Mouse (Mus musculus): Measurements from ENCODE around the gene Eif4e2. TPM values are rescaled to one million over a fixed set of nuclear protein-coding genes. Genes with fewer than 3 reads are reported as not detected.
A peak's percentile ranks its signal among the peaks of the same experiment; 100 is the strongest.

The Eif4e2 gene
- total and polyA plus RNA-seq, 2 experiments, result 23.8 to 39.3 TPM

DNA sequence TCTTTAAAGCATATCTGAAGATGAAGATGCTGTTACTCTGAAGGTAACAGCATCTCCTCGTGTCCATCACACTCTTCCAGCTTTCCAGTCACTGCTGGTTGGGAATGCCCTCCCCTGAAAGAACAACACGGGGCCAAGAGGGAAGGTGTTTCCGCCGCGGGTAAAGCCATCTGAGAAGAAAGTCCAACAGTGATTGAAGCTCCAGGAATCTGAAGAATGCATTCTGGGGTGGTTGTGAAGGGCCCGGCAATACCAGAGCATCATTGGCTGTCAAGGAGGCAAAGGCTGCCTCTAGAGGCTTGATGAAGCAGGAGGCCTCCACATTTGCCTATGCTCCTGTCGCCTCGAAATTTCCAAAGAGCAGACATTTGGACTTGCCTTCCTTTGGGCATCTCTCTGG lies 25.3 kb downstream of the Eif4e2 start:
- TF ChIP-seq POLR2A (IDR thresholded peaks at IDR 0.05; ENCODE audit: extremely low read depth, insufficient read depth, low read length) (no peak), CTCF (IDR thresholded peaks at IDR 0.05; ENCODE audit: low read depth, low read length) (no peak)
- 81% methylated on average over 8 of the region's 8 CpGs for whole genome bisulfite sequencing
- Histone ChIP-seq H3K27ac (replicated peaks; ENCODE audit: insufficient read depth, low read depth, low read length) (no peak overlapping the region), H3K36me3 (ENCODE audit: control insufficient read depth, insufficient read depth, low read length) (peaks cover 21% of the 10 kb centered on the region; the same call in 1 of the 2 replicates), H3K4me1 (ENCODE audit: control insufficient read depth, insufficient read depth, low read length) (no peaks in the 10 kb centered on the region), H3K4me3 (ENCODE audit: insufficient read depth, low read depth, low read length) (no peak overlapping the region), H3K79me2 (ENCODE audit: control insufficient read depth, insufficient read depth, low read length) (no peaks in the 10 kb centered on the region), H3K27me3 (ENCODE audit: control insufficient read depth, insufficient read depth, low read length) (no peaks in the 10 kb centered on the region), H3K9ac (ENCODE audit: low read depth, low read length) (no peak overlapping the region)
- DNase-seq (ENCODE audit: extremely low read depth, low read depth, low spot score), result no peak

DNA sequence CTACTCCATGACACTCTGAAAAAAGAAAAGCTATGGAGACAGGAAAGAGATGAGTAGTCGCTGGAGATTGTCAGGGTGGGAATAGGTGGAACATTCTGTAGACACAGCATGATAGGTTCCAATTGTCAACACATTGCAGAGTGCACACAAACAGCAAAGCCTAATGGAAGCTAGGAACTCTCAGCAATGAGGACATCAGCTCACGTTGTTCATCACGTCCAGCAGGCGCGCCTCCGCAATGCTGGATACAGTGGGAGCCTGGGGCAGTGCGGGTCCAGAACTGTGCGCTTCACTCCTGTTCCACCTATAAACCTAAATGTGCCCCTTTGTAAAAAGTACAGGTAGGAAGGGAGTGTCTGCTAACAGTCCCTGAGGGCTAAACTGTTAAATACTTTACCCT lies 29.3 kb downstream of the Eif4e2 start:
- no peaks in the 10 kb centered on the region for H3K4me1 ChIP-seq (ENCODE audit: control insufficient read depth, insufficient read depth, low read length)
- WGBS, result 90% methylated on average over 8 of the region's 8 CpGs
- H3K4me3 ChIP-seq (ENCODE audit: insufficient read depth, low read depth, low read length), result no peak overlapping the region
- no peak overlapping the region for H3K27ac ChIP-seq (replicated peaks; ENCODE audit: insufficient read depth, low read depth, low read length)
- H3K79me2 ChIP-seq (ENCODE audit: control insufficient read depth, insufficient read depth, low read length), result no peaks in the 10 kb centered on the region
- no peaks in the 10 kb centered on the region for H3K27me3 ChIP-seq (ENCODE audit: control insufficient read depth, insufficient read depth, low read length)
- no peak overlapping the region for H3K9ac ChIP-seq (ENCODE audit: low read depth, low read length)
- peaks cover 3% of the 10 kb centered on the region; the same call in 1 of the 2 replicates for H3K36me3 ChIP-seq (ENCODE audit: control insufficient read depth, insufficient read depth, low read length)
- DNase-seq (ENCODE audit: extremely low read depth, low read depth, low spot score), result no peak
- no peak for TF ChIP-seq CTCF (IDR thresholded peaks at IDR 0.05; ENCODE audit: low read depth, low read length)
- TF ChIP-seq POLR2A (IDR thresholded peaks at IDR 0.05; ENCODE audit: extremely low read depth, insufficient read depth, low read length), result no peak

DNA sequence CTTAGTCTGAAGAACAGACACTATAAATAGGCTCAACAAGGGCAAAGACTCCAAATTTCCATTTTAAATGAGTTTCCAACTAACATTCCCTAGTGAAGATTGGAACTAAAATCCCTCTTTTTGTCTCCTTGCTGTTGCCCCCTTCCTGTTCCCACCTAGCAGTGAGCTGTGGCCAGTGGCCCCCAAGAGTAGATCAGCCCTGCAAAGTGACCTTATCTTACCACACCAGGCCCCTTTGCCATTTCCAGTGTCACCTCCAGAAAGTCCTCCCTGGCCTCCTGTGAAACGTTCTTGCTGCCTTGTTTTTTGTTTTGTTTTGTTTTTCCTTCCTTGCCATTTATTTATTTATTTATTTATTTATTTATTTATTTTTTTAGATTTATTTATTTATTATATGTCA lies 31.7 kb downstream of the Eif4e2 start:
- H3K9ac ChIP-seq (ENCODE audit: low read depth, low read length), result no peak overlapping the region
- no peak for TF ChIP-seq POLR2A (IDR thresholded peaks at IDR 0.05; ENCODE audit: extremely low read depth, insufficient read depth, low read length)
- TF ChIP-seq CTCF (IDR thresholded peaks at IDR 0.05; ENCODE audit: low read depth, low read length), result no peak
- 35% methylated on average over 1 of the region's 1 CpGs for WGBS
- no peaks in the 10 kb centered on the region for H3K36me3 ChIP-seq (ENCODE audit: control insufficient read depth, insufficient read depth, low read length)
- H3K27me3 ChIP-seq (ENCODE audit: control insufficient read depth, insufficient read depth, low read length), result no peaks in the 10 kb centered on the region
- no peak overlapping the region for H3K27ac ChIP-seq (replicated peaks; ENCODE audit: insufficient read depth, low read depth, low read length)
- DNase-seq (ENCODE audit: extremely low read depth, low read depth, low spot score), result no peak
- no peak overlapping the region for H3K4me3 ChIP-seq (ENCODE audit: insufficient read depth, low read depth, low read length)
- no peaks in the 10 kb centered on the region for H3K79me2 ChIP-seq (ENCODE audit: control insufficient read depth, insufficient read depth, low read length)
- no peaks in the 10 kb centered on the region for H3K4me1 ChIP-seq (ENCODE audit: control insufficient read depth, insufficient read depth, low read length)

DNA sequence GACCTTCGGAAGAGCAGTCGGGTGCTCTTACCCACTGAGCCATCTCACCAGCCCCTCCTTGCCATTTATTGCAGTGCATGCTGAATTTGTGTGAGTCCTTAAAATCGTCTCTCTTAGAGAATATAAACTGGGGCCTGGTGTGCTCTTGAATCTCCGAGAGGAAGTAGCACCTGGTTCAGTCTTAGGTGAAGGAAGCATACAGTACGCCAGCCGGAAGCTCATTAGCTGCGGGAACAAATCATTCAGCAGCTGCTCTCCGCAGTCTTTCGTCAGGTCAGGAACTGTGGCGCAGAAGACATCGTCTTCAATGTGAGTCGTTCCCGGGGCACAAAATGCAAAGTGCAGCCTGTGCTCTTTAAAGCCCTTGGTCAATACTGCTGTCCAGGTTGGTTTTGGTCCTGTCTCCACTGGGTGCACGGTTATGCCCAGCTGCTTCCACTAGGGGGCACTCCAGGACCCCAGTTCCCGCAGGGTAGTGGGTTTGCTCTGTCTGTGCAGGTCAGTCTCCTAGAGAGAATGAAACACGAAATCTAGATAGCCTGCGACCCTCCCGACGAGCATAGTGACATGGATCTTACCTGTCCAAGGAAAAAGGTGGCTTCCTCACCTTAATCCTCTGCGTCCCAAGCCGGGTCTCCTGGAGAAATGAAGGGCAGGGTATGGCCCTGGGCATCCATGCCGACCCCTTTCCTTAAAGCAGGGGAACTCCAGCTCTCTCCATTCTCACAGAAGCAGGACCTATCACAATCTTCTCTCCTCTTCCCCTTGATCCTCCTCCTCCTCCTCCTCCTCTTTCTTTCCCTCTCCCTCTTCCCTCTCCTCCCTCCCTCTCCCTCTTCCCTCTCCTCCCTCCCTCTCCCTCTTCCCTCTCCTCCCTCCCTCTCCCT lies 32.5 kb downstream of the Eif4e2 start:
- H3K9ac ChIP-seq (ENCODE audit: low read depth, low read length), result no peak overlapping the region
- WGBS, result 28% methylated on average over 22 of the region's 22 CpGs
- TF ChIP-seq CTCF (IDR thresholded peaks at IDR 0.05; ENCODE audit: low read depth, low read length), result peak; percentile 97
- TF ChIP-seq POLR2A (IDR thresholded peaks at IDR 0.05; ENCODE audit: extremely low read depth, insufficient read depth, low read length), result no peak
- no peaks in the 10 kb centered on the region for H3K79me2 ChIP-seq (ENCODE audit: control insufficient read depth, insufficient read depth, low read length)
- DNase-seq (ENCODE audit: extremely low read depth, low read depth, low spot score), result peak; percentile 33
- no peaks in the 10 kb centered on the region for H3K4me1 ChIP-seq (ENCODE audit: control insufficient read depth, insufficient read depth, low read length)
- H3K4me3 ChIP-seq (ENCODE audit: insufficient read depth, low read depth, low read length), result no peak overlapping the region
- no peak overlapping the region for H3K27ac ChIP-seq (replicated peaks; ENCODE audit: insufficient read depth, low read depth, low read length)
- no peaks in the 10 kb centered on the region for H3K27me3 ChIP-seq (ENCODE audit: control insufficient read depth, insufficient read depth, low read length)
- no peaks in the 10 kb centered on the region for H3K36me3 ChIP-seq (ENCODE audit: control insufficient read depth, insufficient read depth, low read length)

DNA sequence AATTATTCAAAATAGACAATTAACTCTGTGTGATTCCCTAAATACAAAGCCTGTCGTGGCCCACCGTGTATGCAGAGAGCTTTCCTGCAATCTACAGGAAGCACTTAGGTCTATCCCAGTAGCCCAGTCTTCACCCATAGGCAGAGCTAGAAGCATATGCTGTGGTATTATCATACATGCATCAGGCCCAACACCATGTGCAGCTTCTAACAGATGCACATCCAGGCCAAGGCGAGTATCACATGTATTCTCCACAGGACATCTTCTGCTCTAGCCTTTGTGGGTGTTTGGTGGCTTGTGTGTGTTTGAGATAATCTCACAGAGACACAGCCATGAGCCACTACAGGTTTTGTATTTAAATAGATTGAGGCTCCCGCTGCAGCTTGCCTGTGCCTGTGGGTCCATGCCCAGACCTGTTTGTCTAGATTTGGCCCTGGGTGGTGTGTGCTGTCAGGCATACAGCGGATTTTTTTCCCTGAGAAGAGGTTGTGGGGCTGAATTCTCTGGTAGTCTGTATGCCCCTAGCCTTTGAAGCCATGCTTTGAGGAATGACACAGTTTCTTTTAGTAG lies 38.4 kb downstream of the Eif4e2 start:
- H3K27me3 ChIP-seq (ENCODE audit: control insufficient read depth, insufficient read depth, low read length), result no peaks in the 10 kb centered on the region
- DNase-seq (ENCODE audit: extremely low read depth, low read depth, low spot score), result no peak
- no peak overlapping the region for H3K27ac ChIP-seq (replicated peaks; ENCODE audit: insufficient read depth, low read depth, low read length)
- no peaks in the 10 kb centered on the region for H3K79me2 ChIP-seq (ENCODE audit: control insufficient read depth, insufficient read depth, low read length)
- TF ChIP-seq POLR2A (IDR thresholded peaks at IDR 0.05; ENCODE audit: extremely low read depth, insufficient read depth, low read length), result no peak
- no peak for TF ChIP-seq CTCF (IDR thresholded peaks at IDR 0.05; ENCODE audit: low read depth, low read length)
- H3K4me3 ChIP-seq (ENCODE audit: insufficient read depth, low read depth, low read length), result no peak overlapping the region
- WGBS, result 78% methylated on average over 5 of the region's 5 CpGs
- H3K9ac ChIP-seq (ENCODE audit: low read depth, low read length), result no peak overlapping the region
- H3K36me3 ChIP-seq (ENCODE audit: control insufficient read depth, insufficient read depth, low read length), result no peaks in the 10 kb centered on the region
- no peaks in the 10 kb centered on the region for H3K4me1 ChIP-seq (ENCODE audit: control insufficient read depth, insufficient read depth, low read length)

DNA sequence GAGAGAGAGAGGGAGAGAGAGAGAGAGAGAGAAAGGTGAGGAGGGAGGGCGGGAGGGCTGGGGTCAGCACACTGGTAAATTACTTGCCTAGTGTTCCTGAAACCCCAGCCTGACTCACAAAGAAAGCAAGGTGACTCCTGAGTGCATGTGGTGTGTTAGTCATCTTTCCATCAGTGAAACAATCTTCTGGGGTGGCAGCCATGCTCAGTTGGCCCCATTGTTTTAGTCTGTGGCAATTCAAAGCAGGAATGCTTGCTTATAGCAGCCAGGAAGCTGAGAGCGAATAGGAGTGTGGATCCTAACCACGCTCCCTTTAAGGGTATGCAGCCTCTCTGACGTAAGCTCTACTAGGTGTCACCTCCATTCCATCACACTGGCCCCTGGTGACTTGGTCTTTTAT lies 41.5 kb downstream of the Eif4e2 start:
- H3K9ac ChIP-seq (ENCODE audit: low read depth, low read length), result no peak overlapping the region
- DNase-seq (ENCODE audit: extremely low read depth, low read depth, low spot score), result no peak
- 74% methylated on average over 4 of the region's 4 CpGs for WGBS
- H3K4me3 ChIP-seq (ENCODE audit: insufficient read depth, low read depth, low read length), result no peak overlapping the region
- H3K36me3 ChIP-seq (ENCODE audit: control insufficient read depth, insufficient read depth, low read length), result no peaks in the 10 kb centered on the region
- no peaks in the 10 kb centered on the region for H3K27me3 ChIP-seq (ENCODE audit: control insufficient read depth, insufficient read depth, low read length)
- no peak for TF ChIP-seq CTCF (IDR thresholded peaks at IDR 0.05; ENCODE audit: low read depth, low read length)
- no peak for TF ChIP-seq POLR2A (IDR thresholded peaks at IDR 0.05; ENCODE audit: extremely low read depth, insufficient read depth, low read length)
- H3K4me1 ChIP-seq (ENCODE audit: control insufficient read depth, insufficient read depth, low read length), result peaks cover 2% of the 10 kb centered on the region; the same call in 1 of the 2 replicates
- H3K27ac ChIP-seq (replicated peaks; ENCODE audit: insufficient read depth, low read depth, low read length), result no peak overlapping the region
- H3K79me2 ChIP-seq (ENCODE audit: control insufficient read depth, insufficient read depth, low read length), result no peaks in the 10 kb centered on the region
